Mouse (Mus musculus): ENCODE measurements around the gene Tdrd9. TPM values are rescaled to one million over a fixed set of nuclear protein-coding genes. Genes with fewer than 3 reads are reported as not detected.
"Not testable (repeated sequence)": the region's sequence is repeated elsewhere in the genome, so short reads cannot be mapped to it uniquely, and the experiment has no call there.

Gene Tdrd9
- polyA plus RNA-seq, 2 experiments, result 0.04 to 0.06 TPM

DNA sequence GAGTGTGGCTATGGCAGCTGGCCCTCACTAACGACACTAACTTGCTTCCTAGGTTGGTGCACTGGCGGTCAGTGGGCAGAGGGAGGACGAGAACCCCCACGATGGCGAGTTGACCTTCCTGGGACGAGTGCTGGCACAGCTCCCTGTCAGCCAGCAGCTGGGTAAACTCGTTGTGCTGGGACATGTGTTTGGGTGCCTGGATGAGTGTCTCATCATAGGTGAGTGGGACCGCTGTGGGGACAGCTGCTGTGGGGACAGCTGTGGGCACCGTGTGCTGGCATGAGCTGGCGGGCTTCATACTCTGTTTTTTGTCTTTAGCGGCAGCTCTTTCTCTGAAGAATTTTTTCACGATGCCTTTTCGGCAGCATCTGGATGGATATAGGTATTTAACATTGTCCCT, 54.1 kb downstream of the Tdrd9 start:
- 74% methylated on average over 13 of the region's 13 CpGs for WGBS (ENCODE audit: insufficient replicate concordance)
- no peak for DNase-seq (ENCODE audit: low read depth in 3 of 3, low spot score in 3 of 3)
- H3K27ac ChIP-seq, result no peak overlapping the region
- no peaks in the 10 kb centered on the region for H3K27me3 ChIP-seq (ENCODE audit: control insufficient read depth, insufficient read depth, low read length)
- no peak for ATAC-seq (ENCODE audit: insufficient read depth)
- H3K9ac ChIP-seq (replicated peaks), result no peak overlapping the region
- H3K4me2 ChIP-seq (ENCODE audit: low read depth), result no peak overlapping the region
- peaks cover 2% of the 10 kb centered on the region; the same call in 1 of the 2 replicates for H3K9me3 ChIP-seq (ENCODE audit: control insufficient read depth, low read length)
- no peak overlapping the region for H3K4me3 ChIP-seq (ENCODE audit: insufficient read depth in 1 of 2, low read depth in 2 of 2, low read length in 2 of 2)
- no peaks in the 10 kb centered on the region for H3K36me3 ChIP-seq (replicated peaks; ENCODE audit: control insufficient read depth, insufficient read depth, low read depth)
- no peaks in the 10 kb centered on the region for H3K4me1 ChIP-seq (replicated peaks; ENCODE audit: control insufficient read depth in 2 of 2, insufficient read depth in 2 of 2, low read length in 1 of 2)
- TF ChIP-seq CTCF (IDR thresholded peaks at IDR 0.05; ENCODE audit: low read depth), result no peak
- TF ChIP-seq EP300 (IDR thresholded peaks at IDR 0.05; ENCODE audit: low read depth), result no peak

DNA sequence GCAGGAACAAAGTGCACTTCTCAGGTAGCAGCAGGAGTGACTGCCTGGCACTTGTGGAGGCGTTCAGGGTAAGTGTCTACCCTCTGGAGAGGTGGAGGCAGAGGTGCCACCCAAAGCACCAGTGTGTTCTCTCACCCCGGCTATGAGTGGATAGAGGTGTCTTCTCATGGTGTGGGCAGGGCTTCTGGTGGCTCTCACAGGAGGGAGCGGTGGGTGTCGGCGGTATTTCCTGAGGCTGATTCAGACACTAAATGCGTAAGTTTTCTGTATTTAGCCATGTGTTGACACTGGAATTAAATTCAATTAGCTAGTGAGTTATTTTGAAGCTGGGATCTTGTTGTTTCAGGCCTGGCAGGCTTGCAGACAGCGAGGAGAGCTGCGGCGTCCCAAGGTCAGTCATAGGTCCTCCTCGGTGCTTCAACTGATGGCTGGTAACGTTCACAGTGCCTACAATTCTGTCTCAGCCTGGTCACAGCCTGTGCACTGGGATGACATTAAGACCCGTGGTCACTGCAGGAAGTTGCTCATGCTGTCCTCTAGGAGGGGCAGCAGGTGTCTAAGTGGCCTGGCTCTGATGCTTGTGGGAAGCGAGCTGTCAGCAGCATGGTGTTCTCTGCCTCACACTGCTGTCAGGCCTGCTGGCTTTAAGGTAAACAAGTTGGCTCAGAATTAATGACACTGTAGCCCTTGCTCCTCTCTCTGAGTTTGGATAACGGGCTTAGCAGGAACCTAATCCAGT, 54.7 kb downstream of the Tdrd9 start:
- no peak for ATAC-seq (ENCODE audit: insufficient read depth)
- Histone ChIP-seq H3K4me3 (ENCODE audit: insufficient read depth in 1 of 2, low read depth in 2 of 2, low read length in 2 of 2) (no peak overlapping the region), H3K27ac (no peak overlapping the region), H3K9ac (replicated peaks) (no peak overlapping the region), H3K4me1 (replicated peaks; ENCODE audit: control insufficient read depth in 2 of 2, insufficient read depth in 2 of 2, low read length in 1 of 2) (no peaks in the 10 kb centered on the region), H3K4me2 (ENCODE audit: low read depth) (no peak overlapping the region), H3K9me3 (ENCODE audit: control insufficient read depth, low read length) (peaks cover 2% of the 10 kb centered on the region; the same call in 1 of the 2 replicates), H3K36me3 (replicated peaks; ENCODE audit: control insufficient read depth, insufficient read depth, low read depth) (no peaks in the 10 kb centered on the region), H3K27me3 (ENCODE audit: control insufficient read depth, insufficient read depth, low read length) (no peaks in the 10 kb centered on the region)
- WGBS (ENCODE audit: insufficient replicate concordance), result 65% methylated on average over 14 of the region's 14 CpGs
- no peak for DNase-seq (ENCODE audit: low read depth in 3 of 3, low spot score in 3 of 3)
- no peak for TF ChIP-seq EP300 (IDR thresholded peaks at IDR 0.05; ENCODE audit: low read depth)
- no peak for TF ChIP-seq CTCF (IDR thresholded peaks at IDR 0.05; ENCODE audit: low read depth)

DNA sequence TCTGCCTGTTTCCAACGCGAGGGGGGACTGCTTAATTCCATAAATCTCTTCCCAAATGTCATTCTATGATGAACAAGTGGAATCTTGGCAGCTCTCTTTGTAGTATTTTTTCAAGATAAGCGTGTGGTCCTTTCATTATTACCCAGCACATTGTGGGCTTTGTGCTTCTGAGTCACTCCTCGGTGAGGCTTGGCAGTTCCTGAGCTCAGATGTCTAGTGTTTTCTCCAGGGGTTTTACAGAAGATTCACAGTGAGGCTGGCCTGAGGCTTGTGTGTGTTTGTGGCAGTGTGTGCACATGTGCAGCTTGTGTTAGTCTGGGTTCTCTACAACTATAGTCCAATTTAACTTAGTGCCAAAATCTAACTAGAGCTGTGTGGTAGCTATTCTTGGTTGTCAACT, 56.0 kb downstream of the Tdrd9 start:
- Histone ChIP-seq H3K36me3 (replicated peaks; ENCODE audit: control insufficient read depth, insufficient read depth, low read depth) (no peaks in the 10 kb centered on the region), H3K27ac (no peak overlapping the region), H3K9me3 (ENCODE audit: control insufficient read depth, low read length) (no peaks in the 10 kb centered on the region), H3K4me2 (ENCODE audit: low read depth) (no peak overlapping the region), H3K9ac (replicated peaks) (no peak overlapping the region), H3K4me1 (replicated peaks; ENCODE audit: control insufficient read depth in 2 of 2, insufficient read depth in 2 of 2, low read length in 1 of 2) (no peaks in the 10 kb centered on the region), H3K4me3 (ENCODE audit: insufficient read depth in 1 of 2, low read depth in 2 of 2, low read length in 2 of 2) (no peak overlapping the region), H3K27me3 (ENCODE audit: control insufficient read depth, insufficient read depth, low read length) (no peaks in the 10 kb centered on the region)
- TF ChIP-seq CTCF (IDR thresholded peaks at IDR 0.05; ENCODE audit: low read depth) (no peak), EP300 (IDR thresholded peaks at IDR 0.05; ENCODE audit: low read depth) (no peak)
- no peak for DNase-seq (ENCODE audit: low read depth in 3 of 3, low spot score in 3 of 3)
- no peak for ATAC-seq (ENCODE audit: insufficient read depth)
- WGBS (ENCODE audit: insufficient replicate concordance), result 63% methylated on average over 4 of the region's 4 CpGs

DNA sequence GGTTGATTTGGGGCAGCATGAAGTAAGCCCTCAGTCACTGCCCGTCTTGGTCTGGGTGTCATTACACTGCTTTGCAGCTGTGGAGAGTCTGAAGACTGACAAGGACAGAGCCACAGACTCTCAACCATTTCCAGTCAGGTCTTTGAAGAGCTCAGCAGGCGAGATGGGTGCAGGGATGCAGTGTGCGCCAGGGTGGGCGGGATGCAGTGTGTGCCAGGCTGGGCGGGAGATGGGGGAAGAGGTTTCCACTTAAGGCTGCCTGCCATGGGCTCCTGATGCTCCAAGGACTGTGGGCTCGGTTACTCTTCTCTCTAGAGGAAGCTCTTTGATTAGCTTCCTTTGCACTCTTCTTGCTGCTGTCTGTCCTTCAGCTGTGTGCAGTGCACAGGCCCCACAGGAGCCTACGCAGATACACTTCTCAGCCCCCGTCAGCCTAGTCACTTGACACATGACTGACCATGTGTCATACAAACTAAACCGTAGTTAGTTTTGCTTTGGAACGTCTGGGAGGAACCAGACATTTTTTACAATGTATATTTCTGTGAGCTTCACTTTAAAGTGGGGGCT, 62.1 kb downstream of the Tdrd9 start:
- no peak overlapping the region for H3K27ac ChIP-seq
- no peak for ATAC-seq (ENCODE audit: insufficient read depth)

DNA sequence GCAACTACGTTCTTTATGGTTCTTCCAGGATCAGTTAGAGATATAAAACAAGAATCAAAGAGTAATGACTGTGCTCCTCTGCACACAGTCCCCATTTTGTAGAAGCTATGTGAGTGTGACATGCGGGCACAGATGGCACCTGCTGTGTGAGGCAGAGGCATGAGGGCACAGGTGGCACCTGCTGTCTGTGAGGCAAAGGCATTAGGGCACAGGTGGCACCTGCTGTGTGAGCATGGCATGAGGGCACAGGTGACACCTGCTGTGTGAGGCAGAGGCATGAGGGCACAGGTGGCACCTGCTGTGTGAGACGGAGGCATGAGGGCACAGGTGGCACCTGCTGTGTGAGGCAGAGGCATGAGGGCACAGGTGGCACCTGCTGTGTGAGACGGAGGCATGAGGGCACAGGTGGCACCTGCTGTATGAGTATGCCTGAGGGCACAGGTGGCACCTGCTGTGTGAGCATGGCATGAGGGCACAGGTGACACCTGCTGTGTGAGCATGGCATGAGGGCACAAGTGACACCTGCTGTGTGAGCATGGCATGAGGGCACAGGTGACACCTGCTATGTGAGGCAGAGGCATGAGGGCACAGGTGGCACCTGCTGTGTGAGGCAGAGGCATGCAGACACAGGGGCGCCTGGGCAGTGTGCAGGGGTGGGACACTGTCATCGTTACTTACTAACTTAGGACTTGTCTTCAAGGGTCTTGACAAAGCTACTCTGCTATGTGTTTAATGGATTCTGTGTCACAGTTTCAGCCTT, 64.2 kb downstream of the Tdrd9 start:
- ATAC-seq (ENCODE audit: insufficient read depth); H3K36me3 ChIP-seq (replicated peaks; ENCODE audit: control insufficient read depth, insufficient read depth, low read depth): not testable (repeated sequence)
- WGBS (ENCODE audit: insufficient replicate concordance), result 63% methylated on average over 6 of the region's 6 CpGs

More for the DNA sequence above, 62.1 kb downstream of the Tdrd9 start:
- H3K9ac ChIP-seq (replicated peaks), result no peak overlapping the region
- no peaks in the 10 kb centered on the region for H3K27me3 ChIP-seq (ENCODE audit: control insufficient read depth, insufficient read depth, low read length)
- H3K4me3 ChIP-seq (ENCODE audit: insufficient read depth in 1 of 2, low read depth in 2 of 2, low read length in 2 of 2), result no peak overlapping the region
- DNase-seq (ENCODE audit: low read depth in 3 of 3, low spot score in 3 of 3), result no peak
- 63% methylated on average over 10 of the region's 10 CpGs for WGBS (ENCODE audit: insufficient replicate concordance)
- H3K36me3 ChIP-seq (replicated peaks; ENCODE audit: control insufficient read depth, insufficient read depth, low read depth), result no peaks in the 10 kb centered on the region
- H3K4me2 ChIP-seq (ENCODE audit: low read depth), result no peak overlapping the region
- H3K9me3 ChIP-seq (ENCODE audit: control insufficient read depth, low read length), result no peaks in the 10 kb centered on the region
- TF ChIP-seq CTCF (IDR thresholded peaks at IDR 0.05; ENCODE audit: low read depth) (no peak), EP300 (IDR thresholded peaks at IDR 0.05; ENCODE audit: low read depth) (no peak)
- H3K4me1 ChIP-seq (replicated peaks; ENCODE audit: control insufficient read depth in 2 of 2, insufficient read depth in 2 of 2, low read length in 1 of 2), result no peaks in the 10 kb centered on the region

More for the DNA sequence above, 64.2 kb downstream of the Tdrd9 start:
- not testable (repeated sequence) for H3K9ac ChIP-seq (replicated peaks); H3K27ac ChIP-seq; H3K4me2 ChIP-seq (ENCODE audit: low read depth); DNase-seq (ENCODE audit: low read depth in 3 of 3, low spot score in 3 of 3); H3K9me3 ChIP-seq (ENCODE audit: control insufficient read depth, low read length); H3K27me3 ChIP-seq (ENCODE audit: control insufficient read depth, insufficient read depth, low read length); H3K4me3 ChIP-seq (ENCODE audit: insufficient read depth in 1 of 2, low read depth in 2 of 2, low read length in 2 of 2); H3K4me1 ChIP-seq (replicated peaks; ENCODE audit: control insufficient read depth in 2 of 2, insufficient read depth in 2 of 2, low read length in 1 of 2)

Data from liver, embryonic 14.5 days (tissue).